Mouse (Mus musculus): ENCODE data around the gene Heg1.

Gene Heg1

GRCm38 (mm10) chr16:33744622-33745419 is 60.7 kb downstream of the Heg1 start:
- DNase-seq (ENCODE audit: low spot score): no peak

- DNase-seq (ENCODE audit: low spot score): no peak
These were observed 61.3 kb downstream of the Heg1 start for GRCm38 (mm10) chr16:33745457-33745856.

- no peak for DNase-seq (ENCODE audit: low spot score)
These were observed 62.0 kb downstream of the Heg1 start for GRCm38 (mm10) chr16:33746074-33746676.

- DNase-seq (ENCODE audit: low spot score): no peak
These were observed 63.3 kb downstream of the Heg1 start for GRCm38 (mm10) chr16:33747346-33747954.

- DNase-seq (ENCODE audit: low spot score): no peak
These were observed 63.8 kb downstream of the Heg1 start for GRCm38 (mm10) chr16:33747994-33748393.

GRCm38 (mm10) chr16:33751152-33751551 is 67.0 kb downstream of the Heg1 start:
- DNase-seq (ENCODE audit: low spot score): no peak

GRCm38 (mm10) chr16:33751590-33751989 is 67.4 kb downstream of the Heg1 start:
- DNase-seq (ENCODE audit: low spot score): no peak

GRCm38 (mm10) chr16:33752904-33753578 is 68.9 kb downstream of the Heg1 start:
- DNase-seq (ENCODE audit: low spot score): no peak

- DNase-seq (ENCODE audit: low spot score): no peak
These were observed 71.1 kb downstream of the Heg1 start for GRCm38 (mm10) chr16:33755293-33755692.

GRCm38 (mm10) chr16:33755961-33756360 is 71.8 kb downstream of the Heg1 start:
- no peak for DNase-seq (ENCODE audit: low spot score)

GRCm38 (mm10) chr16:33756396-33756795 is 72.2 kb downstream of the Heg1 start:
- no peak for DNase-seq (ENCODE audit: low spot score)

GRCm38 (mm10) chr16:33759207-33759606 is 75.0 kb downstream of the Heg1 start:
- no peak for DNase-seq (ENCODE audit: low spot score)

- DNase-seq (ENCODE audit: low spot score): no peak
These were observed 76.4 kb downstream of the Heg1 start for GRCm38 (mm10) chr16:33760542-33760941.

- no peak for DNase-seq (ENCODE audit: low spot score)
These were observed 76.8 kb downstream of the Heg1 start for GRCm38 (mm10) chr16:33760996-33761395.

- no peak for DNase-seq (ENCODE audit: low spot score)
These were observed 80.5 kb downstream of the Heg1 start for GRCm38 (mm10) chr16:33764501-33765193.

GRCm38 (mm10) chr16:33765477-33765876 is 81.3 kb downstream of the Heg1 start:
- DNase-seq (ENCODE audit: low spot score): no peak

GRCm38 (mm10) chr16:33766309-33766708 is 82.1 kb downstream of the Heg1 start:
- no peak for DNase-seq (ENCODE audit: low spot score)

GRCm38 (mm10) chr16:33766757-33767156 is 82.6 kb downstream of the Heg1 start:
- DNase-seq (ENCODE audit: low spot score): no peak

GRCm38 (mm10) chr16:33768491-33769278 is 84.5 kb downstream of the Heg1 start:
- no peak for DNase-seq (ENCODE audit: low spot score)

GRCm38 (mm10) chr16:33769848-33770247 is 85.7 kb downstream of the Heg1 start:
- no peak for DNase-seq (ENCODE audit: low spot score)

- DNase-seq (ENCODE audit: low spot score): no peak
These were observed 86.7 kb downstream of the Heg1 start for GRCm38 (mm10) chr16:33770778-33771454.

Measured in ovary, postnatal 10 days (tissue).